Mouse (Mus musculus): ENCODE results near the gene Tprgl. TPM values are rescaled to one million over a fixed set of nuclear protein-coding genes. Genes with fewer than 3 reads are reported as not detected.

Tprgl gene
- polyA plus RNA-seq, 1 experiment, result 68.9 TPM

DNA sequence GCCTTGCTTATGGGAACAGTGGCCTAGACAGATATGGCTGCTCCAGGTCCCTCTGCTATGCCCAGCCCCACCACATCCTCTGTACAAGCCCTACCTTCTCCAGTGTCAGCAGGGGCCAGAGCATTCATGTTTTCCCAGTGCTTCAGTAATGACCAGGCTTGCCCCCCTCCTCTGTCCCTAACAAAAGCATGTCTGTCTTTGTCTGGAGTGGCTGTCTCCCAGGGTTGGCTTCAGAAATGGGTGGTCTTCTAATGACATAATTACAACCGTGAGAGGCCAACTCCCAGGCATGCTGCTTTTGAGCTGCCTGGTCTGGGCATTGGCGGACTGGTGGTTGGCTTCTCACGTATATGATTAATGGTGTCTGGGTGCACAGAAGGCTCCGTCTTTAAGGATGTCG, 41.0 kb upstream of the Tprgl start:
- Histone ChIP-seq H3K27ac (ENCODE audit: insufficient read depth, low read length) (no peak overlapping the region), H3K27me3 (ENCODE audit: control insufficient read depth, insufficient read depth, low read length, poor library complexity, severe bottlenecking) (no peaks in the 10 kb centered on the region), H3K9me3 (replicated peaks; ENCODE audit: control insufficient read depth, insufficient read depth, low read length, poor library complexity, severe bottlenecking) (no peaks in the 10 kb centered on the region), H3K9ac (ENCODE audit: low read depth, poor library complexity, severe bottlenecking) (no peak overlapping the region), H3K36me3 (ENCODE audit: control insufficient read depth, insufficient read depth, low read length, poor library complexity, severe bottlenecking) (no peaks in the 10 kb centered on the region), H3K4me3 (ENCODE audit: low read depth, low read length) (no peak overlapping the region), H3K4me1 (ENCODE audit: control insufficient read depth, insufficient read depth, low read length) (no peaks in the 10 kb centered on the region)
- TF ChIP-seq CTCF (IDR thresholded peaks at IDR 0.05; ENCODE audit: low read depth, low read length) (no peak), EP300 (IDR thresholded peaks at IDR 0.05; ENCODE audit: insufficient read depth, low read depth, low read length) (no peak), POLR2A (IDR thresholded peaks at IDR 0.05; ENCODE audit: insufficient read depth, low read length) (no peak)

DNA sequence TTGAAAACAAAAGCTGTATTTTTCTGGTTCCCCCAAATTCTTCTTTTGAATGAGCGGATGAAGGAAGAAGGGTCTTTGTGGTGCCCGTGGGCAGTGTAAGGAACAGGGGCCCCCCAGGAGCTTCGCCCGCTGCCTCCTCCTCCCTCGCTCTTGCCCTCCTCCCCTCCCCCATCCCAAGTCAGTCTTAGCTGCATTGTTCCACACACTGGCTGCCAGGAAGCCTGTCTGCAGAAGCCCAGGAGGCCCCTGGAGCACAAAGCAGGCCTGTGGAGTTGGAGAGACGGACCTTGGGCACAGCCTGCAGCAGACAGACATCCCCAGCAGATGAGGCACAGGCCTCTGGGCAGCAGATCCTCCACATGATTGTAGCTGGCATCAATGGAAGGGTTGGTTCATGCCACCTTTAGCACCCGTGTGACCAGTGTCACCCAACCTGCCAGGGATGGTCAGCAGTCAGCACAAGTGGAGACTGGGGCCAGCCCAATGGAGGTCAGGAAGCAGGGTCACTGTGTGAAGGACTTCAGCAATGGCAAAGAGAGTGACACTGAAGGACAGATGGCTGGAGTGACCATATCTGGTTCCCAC, 38.0 kb upstream of the Tprgl start:
- Histone ChIP-seq H3K36me3 (ENCODE audit: control insufficient read depth, insufficient read depth, low read length, poor library complexity, severe bottlenecking) (no peaks in the 10 kb centered on the region), H3K4me1 (ENCODE audit: control insufficient read depth, insufficient read depth, low read length) (no peaks in the 10 kb centered on the region), H3K27ac (ENCODE audit: insufficient read depth, low read length) (no peak overlapping the region), H3K4me3 (ENCODE audit: low read depth, low read length) (no peak overlapping the region), H3K27me3 (ENCODE audit: control insufficient read depth, insufficient read depth, low read length, poor library complexity, severe bottlenecking) (no peaks in the 10 kb centered on the region), H3K9ac (ENCODE audit: low read depth, poor library complexity, severe bottlenecking) (no peak overlapping the region), H3K9me3 (replicated peaks; ENCODE audit: control insufficient read depth, insufficient read depth, low read length, poor library complexity, severe bottlenecking) (no peaks in the 10 kb centered on the region)
- TF ChIP-seq CTCF (IDR thresholded peaks at IDR 0.05; ENCODE audit: low read depth, low read length) (no peak), POLR2A (IDR thresholded peaks at IDR 0.05; ENCODE audit: insufficient read depth, low read length) (no peak), EP300 (IDR thresholded peaks at IDR 0.05; ENCODE audit: insufficient read depth, low read depth, low read length) (no peak)

DNA sequence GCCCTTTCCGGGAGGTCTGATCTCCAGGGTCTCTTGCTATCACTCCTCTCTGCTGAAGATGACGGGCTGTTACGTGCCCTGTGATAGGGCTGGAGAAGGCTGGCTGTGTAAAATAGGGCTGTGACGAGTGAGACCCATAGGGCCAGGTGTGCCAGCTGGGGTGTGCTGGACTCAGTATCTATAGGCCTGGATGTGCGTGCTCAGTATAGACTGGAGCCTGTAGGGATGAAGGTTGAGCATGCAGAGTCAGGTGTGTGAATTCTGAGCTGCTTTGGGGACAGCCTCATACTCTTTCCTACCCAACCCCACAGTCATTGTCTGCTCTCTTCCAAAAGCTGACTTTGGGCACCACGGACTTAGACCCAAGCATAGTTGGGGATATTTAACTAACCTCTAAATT, 37.5 kb upstream of the Tprgl start:
- Histone ChIP-seq H3K27ac (ENCODE audit: insufficient read depth, low read length) (no peak overlapping the region), H3K4me1 (ENCODE audit: control insufficient read depth, insufficient read depth, low read length) (no peaks in the 10 kb centered on the region), H3K27me3 (ENCODE audit: control insufficient read depth, insufficient read depth, low read length, poor library complexity, severe bottlenecking) (no peaks in the 10 kb centered on the region)

DNA sequence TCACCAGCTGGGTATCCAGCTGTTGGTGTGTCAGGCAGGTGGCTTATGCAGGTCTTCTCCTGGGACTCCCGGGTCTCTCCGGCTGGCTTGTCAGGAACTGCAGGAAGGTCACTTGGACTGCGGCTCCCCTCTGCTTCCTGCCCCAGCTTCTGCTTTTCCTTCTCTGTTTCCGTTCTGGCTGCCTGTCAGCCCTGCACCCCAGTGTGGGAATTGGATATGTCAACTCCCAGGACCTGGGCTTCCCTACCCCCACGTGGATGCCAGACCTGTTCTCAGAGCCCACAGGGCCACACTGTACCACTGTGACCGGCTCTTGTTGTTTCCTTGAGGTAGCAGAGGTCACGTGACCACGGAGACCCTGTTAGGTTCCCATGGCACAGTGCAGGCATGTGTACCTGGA, 28.5 kb upstream of the Tprgl start:
- no peaks in the 10 kb centered on the region for H3K9me3 ChIP-seq (replicated peaks; ENCODE audit: control insufficient read depth, insufficient read depth, low read length, poor library complexity, severe bottlenecking)
- H3K36me3 ChIP-seq (ENCODE audit: control insufficient read depth, insufficient read depth, low read length, poor library complexity, severe bottlenecking), result no peaks in the 10 kb centered on the region
- no peak overlapping the region for H3K27ac ChIP-seq (ENCODE audit: insufficient read depth, low read length)
- H3K4me3 ChIP-seq (ENCODE audit: low read depth, low read length), result no peak overlapping the region
- no peak overlapping the region for H3K9ac ChIP-seq (ENCODE audit: low read depth, poor library complexity, severe bottlenecking)
- no peak for TF ChIP-seq CTCF (IDR thresholded peaks at IDR 0.05; ENCODE audit: low read depth, low read length)
- no peak for TF ChIP-seq EP300 (IDR thresholded peaks at IDR 0.05; ENCODE audit: insufficient read depth, low read depth, low read length)
- no peak for TF ChIP-seq POLR2A (IDR thresholded peaks at IDR 0.05; ENCODE audit: insufficient read depth, low read length)
- H3K4me1 ChIP-seq (ENCODE audit: control insufficient read depth, insufficient read depth, low read length), result no peaks in the 10 kb centered on the region
- H3K27me3 ChIP-seq (ENCODE audit: control insufficient read depth, insufficient read depth, low read length, poor library complexity, severe bottlenecking), result no peaks in the 10 kb centered on the region

More for the DNA sequence above, 37.5 kb upstream of the Tprgl start:
- no peak for TF ChIP-seq CTCF (IDR thresholded peaks at IDR 0.05; ENCODE audit: low read depth, low read length)
- TF ChIP-seq POLR2A (IDR thresholded peaks at IDR 0.05; ENCODE audit: insufficient read depth, low read length), result no peak
- H3K4me3 ChIP-seq (ENCODE audit: low read depth, low read length), result no peak overlapping the region
- H3K9me3 ChIP-seq (replicated peaks; ENCODE audit: control insufficient read depth, insufficient read depth, low read length, poor library complexity, severe bottlenecking), result no peaks in the 10 kb centered on the region
- H3K36me3 ChIP-seq (ENCODE audit: control insufficient read depth, insufficient read depth, low read length, poor library complexity, severe bottlenecking), result no peaks in the 10 kb centered on the region
- no peak overlapping the region for H3K9ac ChIP-seq (ENCODE audit: low read depth, poor library complexity, severe bottlenecking)

DNA sequence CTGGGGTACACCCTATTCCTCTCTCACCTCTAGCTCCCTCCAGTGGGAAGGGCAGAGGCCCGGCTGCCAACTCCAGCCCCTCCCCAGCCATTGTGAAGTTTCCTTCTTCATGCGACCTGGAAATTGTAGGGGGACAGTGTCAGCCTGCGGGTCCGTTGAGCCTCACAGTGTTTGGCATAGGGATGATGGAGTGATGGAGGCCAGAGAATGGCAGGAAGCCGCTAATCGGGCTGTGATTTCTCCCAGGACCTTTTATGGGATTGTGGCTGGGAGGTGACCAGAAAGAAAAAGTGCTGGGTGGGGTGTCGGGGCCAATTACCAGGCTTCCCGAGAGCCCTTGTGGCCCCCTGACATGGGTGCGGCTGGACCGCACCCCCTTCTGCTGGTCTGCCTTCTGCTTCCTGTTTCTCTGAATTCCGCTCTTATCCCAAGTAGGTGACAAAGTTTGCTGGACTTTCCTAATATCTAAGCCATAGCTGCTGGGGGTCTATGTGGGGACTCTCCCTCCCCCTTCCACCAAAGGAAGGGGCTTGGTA, 25.6 kb upstream of the Tprgl start:
- TF ChIP-seq CTCF (IDR thresholded peaks at IDR 0.05; ENCODE audit: low read depth, low read length) (no peak), EP300 (IDR thresholded peaks at IDR 0.05; ENCODE audit: insufficient read depth, low read depth, low read length) (no peak)

DNA sequence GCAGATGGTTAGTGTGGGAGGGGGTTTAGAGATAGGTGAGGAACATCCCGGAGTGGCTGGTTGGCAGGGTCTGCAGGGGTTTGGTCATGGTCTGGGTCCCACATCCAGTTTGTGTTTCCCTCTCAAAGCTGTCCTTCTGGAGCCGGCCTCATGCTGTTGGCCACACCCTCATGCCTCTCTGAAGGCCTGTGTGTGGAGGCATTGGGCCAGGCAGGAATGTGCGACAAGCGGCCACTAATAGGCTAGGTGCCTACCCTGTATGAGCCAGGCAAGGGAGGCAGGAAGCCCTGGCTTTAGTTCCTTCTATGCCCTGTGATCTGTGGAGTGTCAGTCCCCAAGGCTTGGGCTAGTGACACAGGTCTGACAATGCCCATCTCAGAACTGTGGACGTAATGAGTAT, 24.5 kb upstream of the Tprgl start:
- TF ChIP-seq POLR2A (IDR thresholded peaks at IDR 0.05; ENCODE audit: insufficient read depth, low read length) (no peak), EP300 (IDR thresholded peaks at IDR 0.05; ENCODE audit: insufficient read depth, low read depth, low read length) (no peak), CTCF (IDR thresholded peaks at IDR 0.05; ENCODE audit: low read depth, low read length) (no peak)
- Histone ChIP-seq H3K4me1 (ENCODE audit: control insufficient read depth, insufficient read depth, low read length) (no peaks in the 10 kb centered on the region), H3K27me3 (ENCODE audit: control insufficient read depth, insufficient read depth, low read length, poor library complexity, severe bottlenecking) (no peaks in the 10 kb centered on the region)

More for the DNA sequence above, 25.6 kb upstream of the Tprgl start:
- no peaks in the 10 kb centered on the region for H3K4me1 ChIP-seq (ENCODE audit: control insufficient read depth, insufficient read depth, low read length)
- no peaks in the 10 kb centered on the region for H3K27me3 ChIP-seq (ENCODE audit: control insufficient read depth, insufficient read depth, low read length, poor library complexity, severe bottlenecking)
- H3K36me3 ChIP-seq (ENCODE audit: control insufficient read depth, insufficient read depth, low read length, poor library complexity, severe bottlenecking), result no peaks in the 10 kb centered on the region
- H3K9ac ChIP-seq (ENCODE audit: low read depth, poor library complexity, severe bottlenecking), result no peak overlapping the region
- H3K27ac ChIP-seq (ENCODE audit: insufficient read depth, low read length), result no peak overlapping the region
- H3K4me3 ChIP-seq (ENCODE audit: low read depth, low read length), result no peak overlapping the region
- H3K9me3 ChIP-seq (replicated peaks; ENCODE audit: control insufficient read depth, insufficient read depth, low read length, poor library complexity, severe bottlenecking), result no peaks in the 10 kb centered on the region

More for the DNA sequence above, 24.5 kb upstream of the Tprgl start:
- Histone ChIP-seq H3K9me3 (replicated peaks; ENCODE audit: control insufficient read depth, insufficient read depth, low read length, poor library complexity, severe bottlenecking) (no peaks in the 10 kb centered on the region), H3K36me3 (ENCODE audit: control insufficient read depth, insufficient read depth, low read length, poor library complexity, severe bottlenecking) (no peaks in the 10 kb centered on the region), H3K27ac (ENCODE audit: insufficient read depth, low read length) (no peak overlapping the region), H3K4me3 (ENCODE audit: low read depth, low read length) (no peak overlapping the region), H3K9ac (ENCODE audit: low read depth, poor library complexity, severe bottlenecking) (no peak overlapping the region)
